Mouse (Mus musculus): Measurements from ENCODE around the gene Tmub1. TPM values are rescaled to one million over a fixed set of nuclear protein-coding genes. Genes with fewer than 3 reads are reported as not detected.

The Tmub1 gene
- polyA plus RNA-seq, 1 experiment = 49.5 TPM

- DNase-seq = no peak
- Histone ChIP-seq H3K4me1 (ENCODE audit: control insufficient read depth, insufficient read depth, low read length) (peaks cover 5% of the 10 kb centered on the region; the same call in 1 of the 2 replicates), H3K4me3 (replicated peaks; ENCODE audit: extremely low read depth, low read depth, low read length) (no peak overlapping the region)
- 66% methylated on average over 12 of the region's 12 CpGs for WGBS
- no peak for TF ChIP-seq POLR2A (IDR thresholded peaks at IDR 0.05; ENCODE audit: borderline replicate concordance, extremely low read depth, low read depth, low read length)
- TF ChIP-seq CTCF (IDR thresholded peaks at IDR 0.05; ENCODE audit: insufficient read depth, low read length) = no peak
These were observed 19.1 kb upstream of the Tmub1 start for GRCm38 (mm10) chr5:24466762-24467161.

GRCm38 (mm10) chr5:24455613-24456012 is 8.0 kb upstream of the Tmub1 start:
- DNase-seq = no peak
- WGBS = 44% methylated on average over 7 of the region's 7 CpGs
- no peak overlapping the region for H3K4me3 ChIP-seq (replicated peaks; ENCODE audit: extremely low read depth, low read depth, low read length)
- peaks cover 16% of the 10 kb centered on the region for H3K4me1 ChIP-seq (ENCODE audit: control insufficient read depth, insufficient read depth, low read length)
- TF ChIP-seq CTCF (IDR thresholded peaks at IDR 0.05; ENCODE audit: insufficient read depth, low read length) (no peak), POLR2A (IDR thresholded peaks at IDR 0.05; ENCODE audit: borderline replicate concordance, extremely low read depth, low read depth, low read length) (no peak)

- no peak for TF ChIP-seq CTCF (IDR thresholded peaks at IDR 0.05; ENCODE audit: insufficient read depth, low read length)
- TF ChIP-seq POLR2A (IDR thresholded peaks at IDR 0.05; ENCODE audit: borderline replicate concordance, extremely low read depth, low read depth, low read length) = no peak
- 56% methylated on average over 3 of the region's 3 CpGs for WGBS
- Histone ChIP-seq H3K4me1 (ENCODE audit: control insufficient read depth, insufficient read depth, low read length) (peaks cover 16% of the 10 kb centered on the region), H3K4me3 (replicated peaks; ENCODE audit: extremely low read depth, low read depth, low read length) (no peak overlapping the region)
- DNase-seq = no peak
These were observed 7.4 kb upstream of the Tmub1 start for GRCm38 (mm10) chr5:24455076-24455475.

GRCm38 (mm10) chr5:24453985-24454303 is 6.3 kb upstream of the Tmub1 start:
- 19% methylated on average over 2 of the region's 2 CpGs for WGBS
- DNase-seq = no peak
- TF ChIP-seq CTCF (IDR thresholded peaks at IDR 0.05; ENCODE audit: insufficient read depth, low read length) = no peak
- TF ChIP-seq POLR2A (IDR thresholded peaks at IDR 0.05; ENCODE audit: borderline replicate concordance, extremely low read depth, low read depth, low read length) = no peak
- H3K4me1 ChIP-seq (ENCODE audit: control insufficient read depth, insufficient read depth, low read length) = peaks cover 16% of the 10 kb centered on the region
- no peak overlapping the region for H3K4me3 ChIP-seq (replicated peaks; ENCODE audit: extremely low read depth, low read depth, low read length)

GRCm38 (mm10) chr5:24453283-24453984 is 5.8 kb upstream of the Tmub1 start:
- DNase-seq = no peak
- WGBS = 34% methylated on average over 5 of the region's 5 CpGs
- Histone ChIP-seq H3K4me3 (replicated peaks; ENCODE audit: extremely low read depth, low read depth, low read length) (peak overlapping the region; percentile 94), H3K4me1 (ENCODE audit: control insufficient read depth, insufficient read depth, low read length) (peaks cover 16% of the 10 kb centered on the region)
- no peak for TF ChIP-seq POLR2A (IDR thresholded peaks at IDR 0.05; ENCODE audit: borderline replicate concordance, extremely low read depth, low read depth, low read length)
- TF ChIP-seq CTCF (IDR thresholded peaks at IDR 0.05; ENCODE audit: insufficient read depth, low read length) = no peak

- H3K4me3 ChIP-seq (replicated peaks; ENCODE audit: extremely low read depth, low read depth, low read length) = peak overlapping the region; percentile 94
- peaks cover 19% of the 10 kb centered on the region for H3K4me1 ChIP-seq (ENCODE audit: control insufficient read depth, insufficient read depth, low read length)
- peak; percentile 39 for DNase-seq
- TF ChIP-seq POLR2A (IDR thresholded peaks at IDR 0.05; ENCODE audit: borderline replicate concordance, extremely low read depth, low read depth, low read length) (no peak), CTCF (IDR thresholded peaks at IDR 0.05; ENCODE audit: insufficient read depth, low read length) (no peak)
- under 1% methylated on average over 29 of the region's 29 CpGs for WGBS
These were observed 5.1 kb upstream of the Tmub1 start for GRCm38 (mm10) chr5:24452691-24453233.

GRCm38 (mm10) chr5:24452030-24452690 is 4.5 kb upstream of the Tmub1 start, which contains the start of gene Agap3:
Agap3 (plus strand) TSS chr5:24452177.
- peaks cover 20% of the 10 kb centered on the region for H3K4me1 ChIP-seq (ENCODE audit: control insufficient read depth, insufficient read depth, low read length)

GRCm38 (mm10) chr5:24451264-24452029 is 3.8 kb upstream of the Tmub1 start:
- 4% methylated on average over 45 of the region's 66 CpGs for WGBS
- Histone ChIP-seq H3K4me3 (replicated peaks; ENCODE audit: extremely low read depth, low read depth, low read length) (peak overlapping the region; percentile 94), H3K4me1 (ENCODE audit: control insufficient read depth, insufficient read depth, low read length) (peaks cover 20% of the 10 kb centered on the region)
- TF ChIP-seq CTCF (IDR thresholded peaks at IDR 0.05; ENCODE audit: insufficient read depth, low read length) (no peak), POLR2A (IDR thresholded peaks at IDR 0.05; ENCODE audit: borderline replicate concordance, extremely low read depth, low read depth, low read length) (peak; percentile 90; the same call in 1 of the 2 replicates)
- peak; percentile 79 for DNase-seq

More at GRCm38 (mm10) chr5:24452030-24452690, 4.5 kb upstream of the Tmub1 start, which contains the start of gene Agap3:
- no peak for TF ChIP-seq CTCF (IDR thresholded peaks at IDR 0.05; ENCODE audit: insufficient read depth, low read length)
- no peak for TF ChIP-seq POLR2A (IDR thresholded peaks at IDR 0.05; ENCODE audit: borderline replicate concordance, extremely low read depth, low read depth, low read length)
- under 1% methylated on average over 85 of the region's 85 CpGs for WGBS
- peak; percentile 48 for DNase-seq
- H3K4me3 ChIP-seq (replicated peaks; ENCODE audit: extremely low read depth, low read depth, low read length) = peak within 1 kb of the TSS; percentile 94

- WGBS = 89% methylated on average over 7 of the region's 7 CpGs
- Histone ChIP-seq H3K4me1 (ENCODE audit: control insufficient read depth, insufficient read depth, low read length) (peaks cover 8% of the 10 kb centered on the region), H3K4me3 (replicated peaks; ENCODE audit: extremely low read depth, low read depth, low read length) (no peak overlapping the region)
- no peak for TF ChIP-seq CTCF (IDR thresholded peaks at IDR 0.05; ENCODE audit: insufficient read depth, low read length)
- no peak for DNase-seq
These were observed 1.0 kb downstream of the Tmub1 start for GRCm38 (mm10) chr5:24446630-24447029.

All from lung, adult 2 months (tissue).